Mouse (Mus musculus) left cerebral cortex, adult 2 months (tissue): ENCODE measurements at regions not wholly inside any gene's neighbourhood (a gene's known extent, or its start where the extent isn't known, plus 50 kb on each side); places are given as distances from the start of the nearest gene placed in this dataset.
A peak's percentile ranks its signal among the peaks of the same experiment; 100 is the strongest.

ENCODE experiments used
- DNase-seq, 2 experiments: peaks; one replicate each; pipeline ENCODE4 v3.0.0; 2021 to 2022; ENCODE audit warnings: low spot score in 2 of 2, mixed read lengths in 1 of 2; ENCODE audit errors: extremely low spot score in 1 of 2
- H3K27ac ChIP-seq: fragments of 200-600 bp; 2 replicates; pipeline ENCODE4 v1.8.1; 2022
- H3K4me3 ChIP-seq: fragments of 200-600 bp; 2 replicates; pipeline ENCODE4 v1.8.1; 2022
- CTCF ChIP-seq: fragments of 200-600 bp; IDR thresholded peaks from 2 replicates; pipeline ENCODE4 v1.8.1; 2022; ENCODE audit warnings: antibody characterized with exemption, mild to moderate bottlenecking, moderate library complexity
- intact Hi-C: fragments of 180-260 bp; cut with DNase I; formaldehyde crosslinking; loops from one replicate; pipeline ENCODE4 v1.15.1; 2025

DNA sequence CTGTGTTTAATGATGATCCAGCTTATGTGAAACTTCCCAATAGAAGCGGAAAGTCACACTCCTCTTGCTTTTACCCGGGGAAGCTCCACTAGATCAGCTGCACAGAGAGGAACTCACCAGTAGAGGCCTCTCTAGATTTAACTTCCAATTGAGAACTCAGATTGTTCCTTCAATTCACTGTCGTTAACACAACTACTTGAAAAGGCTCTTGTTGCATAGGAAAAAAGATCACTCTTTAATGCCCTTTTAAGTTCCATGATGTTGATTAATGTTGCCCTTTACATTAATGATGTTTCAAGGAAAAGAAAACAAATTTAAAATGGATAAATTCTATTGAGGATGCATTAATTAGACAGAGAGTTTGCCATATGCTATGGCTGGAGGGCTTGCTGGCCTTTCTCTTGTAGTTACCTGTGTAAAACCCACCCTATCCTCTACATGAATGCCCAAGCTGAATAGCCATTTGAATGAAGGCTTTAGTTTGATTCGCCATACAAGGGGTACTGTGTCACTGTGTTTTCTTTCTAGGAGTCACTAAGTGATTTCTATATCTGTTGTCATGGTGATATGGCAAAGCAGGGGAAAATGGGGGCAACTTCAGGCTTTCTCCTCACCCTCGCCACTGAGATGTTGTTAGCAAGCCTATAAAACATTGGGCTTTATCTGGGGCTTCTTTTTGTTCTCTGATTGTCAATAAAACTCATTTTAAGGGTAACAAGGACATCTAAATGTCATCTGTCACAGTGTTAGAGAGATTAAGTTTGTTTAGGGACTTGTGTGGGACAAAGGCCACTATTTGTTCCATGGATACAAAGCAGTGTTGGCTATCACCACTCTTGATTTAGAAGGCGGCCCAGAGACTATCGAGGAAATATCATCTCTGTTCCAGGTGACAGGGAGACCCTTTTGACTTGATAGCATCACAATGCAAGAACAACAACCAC, 429.9 kb upstream of the Tbc1d2b start:
- peak; percentile 71 for TF ChIP-seq CTCF
- Histone ChIP-seq H3K27ac (no peak overlapping the region), H3K4me3 (no peak overlapping the region)
- intact Hi-C loops: loop anchor here (2.0 to 10.0 kb wide), 3 partner anchors 954 to 1504 kb away; no protein-coding TSS in a partner anchor
- DNase-seq: no peak

DNA sequence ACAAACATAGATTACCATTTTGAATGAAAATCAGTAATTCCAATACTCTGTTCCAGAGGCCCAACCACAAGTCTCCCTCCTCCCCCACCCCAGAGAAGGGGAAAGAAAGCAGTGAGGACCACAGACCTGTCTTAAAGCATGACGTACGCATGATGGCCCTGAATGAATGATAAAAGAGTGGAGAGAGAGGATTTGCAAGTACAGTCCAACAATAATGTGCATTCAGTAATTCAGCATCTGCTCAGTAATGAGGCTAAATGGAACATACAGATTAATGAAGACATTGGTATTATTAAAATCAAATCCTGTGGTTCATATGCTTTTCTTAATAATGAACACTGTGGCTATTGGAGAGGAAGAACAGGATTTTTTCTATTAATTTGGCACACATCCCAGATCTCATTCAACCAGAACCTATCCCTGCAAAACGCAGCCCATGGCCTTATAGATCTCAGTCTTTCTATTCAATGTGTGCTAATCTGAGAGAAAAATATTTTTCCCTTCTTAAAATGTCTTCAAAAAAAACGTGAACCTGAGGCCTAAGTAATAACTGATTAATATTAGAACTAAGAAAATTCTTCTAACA, 430.7 kb upstream of the Tbc1d2b start:
- no peak for DNase-seq
- Histone ChIP-seq H3K4me3 (no peak overlapping the region), H3K27ac (no peak overlapping the region)
- intact Hi-C loops: loop anchor here (2.0 to 10.0 kb wide), 3 partner anchors 954 to 1504 kb away; no protein-coding TSS in a partner anchor
- no peak for TF ChIP-seq CTCF

DNA sequence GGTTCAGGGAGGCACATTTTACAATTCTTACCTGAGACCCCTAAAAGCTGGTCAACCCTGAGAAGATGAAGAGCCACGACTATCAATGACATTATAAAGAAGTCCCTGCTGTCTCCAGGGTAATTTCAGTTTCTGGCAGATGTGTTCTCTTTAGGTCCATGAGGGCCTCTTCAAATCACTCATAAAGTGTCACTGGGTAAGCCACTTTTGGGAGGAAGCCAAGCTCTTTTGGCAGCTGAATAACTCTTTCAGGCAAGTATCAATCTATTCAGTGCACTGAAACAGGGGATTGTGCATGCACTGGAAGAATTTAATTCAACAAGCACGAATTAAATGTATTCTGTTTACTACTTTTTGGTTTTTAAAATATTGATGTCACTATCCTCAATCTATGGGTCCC, 443.1 kb upstream of the Tbc1d2b start:
- intact Hi-C loops: no loop called here
- no peak for TF ChIP-seq CTCF
- DNase-seq: no peak
- no peak overlapping the region for H3K4me3 ChIP-seq
- no peak overlapping the region for H3K27ac ChIP-seq

DNA sequence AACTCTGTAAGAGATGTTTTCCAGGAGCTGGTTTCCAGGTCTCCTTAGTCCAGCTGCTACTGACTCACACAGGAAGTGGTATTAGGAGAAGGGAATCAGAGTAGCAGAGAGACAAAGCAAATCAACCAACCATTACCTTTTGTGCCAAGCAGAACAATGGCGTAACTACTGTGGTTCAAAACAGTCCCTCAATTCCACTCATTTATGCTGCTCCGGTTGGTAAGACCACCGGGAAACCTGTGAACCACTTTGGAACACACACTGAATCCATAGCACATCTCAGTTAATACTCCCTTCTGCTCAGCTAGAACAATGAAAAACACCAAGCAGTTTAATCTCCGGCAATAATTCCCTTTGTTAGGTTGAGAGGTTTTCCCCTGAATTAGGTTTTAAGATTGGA, 460.8 kb upstream of the Tbc1d2b start:
- intact Hi-C loops: no loop called here
- no peak for DNase-seq
- H3K4me3 ChIP-seq: no peak overlapping the region
- no peak overlapping the region for H3K27ac ChIP-seq
- TF ChIP-seq CTCF: no peak

DNA sequence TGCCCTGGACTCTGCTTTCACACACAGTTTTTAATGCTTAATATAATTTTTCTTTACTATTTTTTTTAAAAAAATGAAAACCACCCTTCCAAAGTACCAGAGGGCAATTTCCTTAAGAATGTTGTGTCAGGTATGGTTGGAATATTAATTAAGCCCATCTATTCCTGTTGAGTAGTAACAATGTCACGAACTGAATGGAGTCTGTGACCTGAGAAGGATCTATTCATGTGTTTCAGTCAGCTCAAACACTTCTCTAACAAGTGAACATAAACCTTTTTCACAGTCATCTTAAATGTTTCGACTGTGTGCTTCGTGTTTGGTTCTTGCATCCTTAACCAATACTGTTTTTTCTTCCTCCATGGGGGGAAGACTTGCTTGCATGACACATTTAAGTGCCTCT, 486.6 kb upstream of the Tbc1d2b start:
- DNase-seq: no peak
- H3K4me3 ChIP-seq: no peak overlapping the region
- no peak overlapping the region for H3K27ac ChIP-seq
- intact Hi-C loops: no loop called here
- TF ChIP-seq CTCF: no peak

DNA sequence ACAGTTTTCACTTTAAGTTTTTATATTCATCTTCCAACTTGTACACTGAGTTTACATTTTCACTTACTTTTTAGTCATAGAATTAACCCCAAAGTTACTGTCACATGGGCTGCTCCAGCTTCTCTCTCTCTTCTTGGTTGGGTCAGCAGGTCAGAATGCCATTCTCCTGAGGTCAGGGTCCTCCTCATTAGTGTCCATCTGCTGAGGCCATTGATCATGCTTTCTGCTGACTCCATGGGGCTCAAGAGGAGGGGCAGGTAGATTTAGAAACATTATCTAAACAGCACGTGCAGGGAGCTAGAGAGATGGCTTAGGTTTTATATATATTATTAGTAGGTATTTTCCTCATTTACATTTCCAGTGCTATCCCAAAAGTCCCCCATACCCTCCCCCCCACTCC, 503.7 kb upstream of the Tbc1d2b start:
- no peak for DNase-seq
- intact Hi-C loops: no loop called here
- Histone ChIP-seq H3K27ac (no peak overlapping the region), H3K4me3 (no peak overlapping the region)
- no peak for TF ChIP-seq CTCF

DNA sequence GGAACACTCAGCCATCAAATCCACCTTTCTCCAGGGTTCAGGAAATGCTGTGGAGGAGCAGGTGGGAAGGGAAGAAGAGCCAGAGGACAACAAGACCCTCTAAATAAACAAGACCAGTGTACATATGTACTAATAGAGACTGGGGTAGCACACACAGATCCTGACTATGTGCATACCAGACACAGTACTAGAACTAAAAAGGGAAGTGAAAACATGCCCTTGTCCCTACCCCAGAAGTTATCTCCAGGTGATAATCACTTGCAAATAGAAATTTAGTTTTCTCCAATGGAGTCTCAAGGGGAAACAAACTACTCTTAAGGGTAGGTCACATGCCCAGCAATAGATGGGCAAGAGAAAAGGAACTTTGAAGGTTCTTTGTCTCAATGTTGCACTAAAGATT, 518.9 kb upstream of the Tbc1d2b start:
- Histone ChIP-seq H3K4me3 (no peak overlapping the region), H3K27ac (no peak overlapping the region)
- no peak for TF ChIP-seq CTCF
- no peak for DNase-seq
- intact Hi-C loops: no loop called here

DNA sequence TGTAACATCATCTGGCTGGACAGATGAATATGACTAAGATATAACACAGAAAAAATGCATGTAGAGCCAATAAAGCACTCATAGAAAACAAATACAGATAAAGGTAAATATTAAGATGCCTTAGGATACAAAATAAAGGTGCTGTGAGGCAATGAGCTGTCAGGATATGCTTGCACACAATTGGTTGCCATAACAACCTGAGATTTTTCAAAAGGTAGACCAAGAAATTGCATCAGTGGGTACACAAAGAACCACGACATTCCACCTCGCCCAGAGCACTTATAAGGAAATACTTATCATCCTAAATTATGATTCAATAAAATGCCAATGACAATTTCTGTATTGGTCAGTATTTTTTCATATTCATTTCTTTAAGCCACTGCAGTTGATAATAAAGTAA, 521.3 kb upstream of the Tbc1d2b start:
- DNase-seq: no peak
- intact Hi-C loops: no loop called here
- no peak for TF ChIP-seq CTCF

DNA sequence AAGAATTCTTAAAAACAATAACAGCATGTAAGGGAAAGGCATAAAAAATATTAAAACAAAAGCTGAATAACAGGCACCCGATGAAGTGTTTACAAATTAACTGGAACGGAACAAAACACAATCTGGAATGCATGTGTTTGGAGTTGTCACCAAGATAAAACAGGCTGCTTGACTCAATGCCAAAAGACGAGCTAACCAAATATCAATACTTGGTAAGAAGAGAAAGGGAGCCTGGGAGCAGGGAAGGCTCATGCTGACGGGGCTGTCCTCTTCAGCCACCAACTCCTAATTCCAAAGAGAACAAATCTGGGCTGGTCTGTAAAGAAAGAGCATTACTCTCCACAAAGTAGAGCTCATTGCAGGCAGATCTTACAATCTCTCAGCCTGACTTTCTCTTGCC, 545.4 kb upstream of the Zic4 start:
- TF ChIP-seq CTCF: no peak
- Histone ChIP-seq H3K4me3 (no peak overlapping the region), H3K27ac (no peak overlapping the region)
- no peak for DNase-seq
- intact Hi-C loops: no loop called here

More for the DNA sequence above, 521.3 kb upstream of the Tbc1d2b start:
- no peak overlapping the region for H3K4me3 ChIP-seq
- no peak overlapping the region for H3K27ac ChIP-seq

DNA sequence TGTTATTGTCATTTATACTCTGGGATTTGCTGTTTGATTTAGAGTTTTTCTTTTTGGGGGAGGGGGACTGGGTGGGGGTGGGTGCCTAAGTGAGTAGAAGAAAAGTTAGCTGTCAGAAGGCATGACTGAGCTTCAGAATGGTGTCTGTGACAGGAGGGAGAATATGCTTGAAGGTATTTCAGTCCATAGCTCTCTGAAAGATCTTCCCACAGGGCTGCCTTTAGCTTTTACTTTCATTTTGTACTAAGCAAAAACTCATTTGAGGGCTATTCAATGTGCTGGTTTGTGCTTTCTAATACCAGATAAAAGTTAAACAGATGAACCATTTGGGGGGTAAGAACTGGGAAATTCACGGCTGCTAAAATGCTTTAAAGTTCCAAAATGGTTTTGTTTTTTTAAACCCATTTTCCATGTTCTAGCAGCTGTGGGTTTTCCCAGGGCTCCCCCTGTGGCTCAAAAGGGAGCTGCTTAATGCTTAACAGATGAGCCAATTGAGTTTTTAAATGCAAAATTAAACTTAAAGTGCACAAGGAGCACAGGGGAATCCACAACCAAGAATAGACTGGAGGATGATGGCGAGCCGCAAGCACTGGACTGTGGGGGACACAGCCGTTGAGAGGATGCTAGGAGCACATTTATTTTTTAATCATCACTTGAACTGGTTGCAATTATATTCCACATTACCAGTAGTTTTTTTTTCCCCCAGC, 538.5 kb upstream of the Zic4 start:
- TF ChIP-seq CTCF: peak; percentile 29
- DNase-seq: no peak
- Histone ChIP-seq H3K27ac (no peak overlapping the region), H3K4me3 (no peak overlapping the region)
- intact Hi-C loops: no loop called here

DNA sequence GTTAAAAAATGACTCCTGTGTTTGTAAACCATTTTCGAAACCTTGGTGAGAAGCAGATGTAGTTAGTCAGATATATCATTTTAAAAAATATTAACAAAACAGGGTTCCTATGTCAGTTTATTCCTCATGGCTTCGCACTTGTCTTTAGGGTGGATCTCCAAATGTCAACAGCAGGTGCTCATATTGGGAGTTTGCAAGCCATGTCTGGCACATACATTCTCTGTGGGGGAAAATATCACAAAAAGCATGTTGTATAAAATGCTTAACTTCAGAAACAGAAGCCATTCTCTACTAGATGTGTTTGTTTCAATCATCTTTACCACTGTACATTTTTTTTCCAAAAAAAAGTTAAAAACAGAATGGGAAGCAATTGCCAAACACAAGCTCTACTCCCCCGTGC, 534.7 kb upstream of the Zic4 start:
- no peak overlapping the region for H3K27ac ChIP-seq
- DNase-seq: no peak
- TF ChIP-seq CTCF: no peak
- no peak overlapping the region for H3K4me3 ChIP-seq
- intact Hi-C loops: no loop called here

DNA sequence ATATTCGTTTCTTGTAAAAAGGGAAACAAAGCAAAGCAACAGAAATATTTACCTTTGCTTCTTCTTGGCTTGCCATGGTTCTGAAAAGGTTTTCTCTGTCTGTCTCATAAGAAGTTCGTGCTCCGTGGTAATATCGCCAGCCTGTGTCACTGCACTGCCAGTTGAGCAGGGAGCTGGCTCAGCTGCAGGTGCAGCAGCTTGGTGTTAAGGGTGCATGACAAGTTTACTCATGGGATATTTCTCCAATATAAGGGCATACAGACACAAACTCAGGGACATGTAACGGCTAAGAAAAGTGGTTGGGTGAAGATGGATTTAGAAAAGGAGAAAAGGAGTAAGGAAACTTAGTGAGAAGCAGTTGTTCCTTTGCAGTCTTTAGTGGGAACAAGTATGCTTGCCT, 533.5 kb upstream of the Zic4 start:
- H3K4me3 ChIP-seq: no peak overlapping the region
- no peak overlapping the region for H3K27ac ChIP-seq
- DNase-seq: no peak
- no peak for TF ChIP-seq CTCF
- intact Hi-C loops: no loop called here
